Mouse (Mus musculus): ENCODE measurements around the gene Plk5. TPM values are rescaled to one million over a fixed set of nuclear protein-coding genes. Genes with fewer than 3 reads are reported as not detected.
"Not testable (repeated sequence)": the region's sequence is repeated elsewhere in the genome, so short reads cannot be mapped to it uniquely, and the experiment has no call there.

The Plk5 gene
- polyA plus RNA-seq, 1 experiment from 2014 or later, result not detected

GRCm38 (mm10) chr10:80343425-80343895 is 12.8 kb upstream of the Plk5 start:
- WGBS, result 37% methylated on average over 13 of the region's 13 CpGs
- H3K9me3 ChIP-seq (ENCODE audit: control insufficient read depth, low read length), result no peaks in the 10 kb centered on the region
- H3K27ac ChIP-seq (replicated peaks in 1 of 2; ENCODE audit: control insufficient read depth in 1 of 2, insufficient read depth in 1 of 2, low read depth in 2 of 2, low read length in 2 of 2), result no peak overlapping the region
- H3K36me3 ChIP-seq (ENCODE audit: control insufficient read depth, insufficient read depth, low read length), result no peaks in the 10 kb centered on the region
- H3K9ac ChIP-seq (ENCODE audit: low read length), result peak overlapping the region; percentile 27; the same call in 1 of the 2 replicates
- no peak; the same call in 1 of the 2 replicates for ATAC-seq (ENCODE audit: insufficient number of reproducible peaks, insufficient read depth, low FRiP score, low read depth)
- H3K4me2 ChIP-seq (ENCODE audit: low read length), result peak overlapping the region; percentile 59
- H3K4me3 ChIP-seq (ENCODE audit: control insufficient read depth in 1 of 2, insufficient read depth in 1 of 2, low read depth in 1 of 2, low read length in 2 of 2), result peak overlapping the region in 1 of 2 experiments; percentile 27; a peak in 2 of 4 replicates
- peaks cover 79% of the 10 kb centered on the region for H3K27me3 ChIP-seq (ENCODE audit: control insufficient read depth, insufficient read depth, low read length)
- H3K4me1 ChIP-seq (ENCODE audit: control insufficient read depth in 2 of 2, insufficient read depth in 2 of 2, low read length in 2 of 2), result peaks cover 13 to 47% of the 10 kb centered on the region in 2 experiments; a peak in 3 of 4 replicates

- Histone ChIP-seq H3K4me3 (ENCODE audit: control insufficient read depth in 1 of 2, insufficient read depth in 1 of 2, low read depth in 1 of 2, low read length in 2 of 2) (no peak overlapping the region), H3K4me1 (ENCODE audit: control insufficient read depth in 2 of 2, insufficient read depth in 2 of 2, low read length in 2 of 2) (peaks cover 18 to 54% of the 10 kb centered on the region in 2 experiments; a peak in 3 of 4 replicates), H3K9ac (ENCODE audit: low read length) (no peak overlapping the region), H3K9me3 (ENCODE audit: control insufficient read depth, low read length) (no peaks in the 10 kb centered on the region), H3K27me3 (ENCODE audit: control insufficient read depth, insufficient read depth, low read length) (peaks cover 87% of the 10 kb centered on the region), H3K36me3 (ENCODE audit: control insufficient read depth, insufficient read depth, low read length) (no peaks in the 10 kb centered on the region), H3K4me2 (ENCODE audit: low read length) (no peak overlapping the region), H3K27ac (replicated peaks in 1 of 2; ENCODE audit: control insufficient read depth in 1 of 2, insufficient read depth in 1 of 2, low read depth in 2 of 2, low read length in 2 of 2) (no peak overlapping the region)
- no peak for ATAC-seq (ENCODE audit: insufficient number of reproducible peaks, insufficient read depth, low FRiP score, low read depth)
- WGBS, result 22% methylated on average over 9 of the region's 9 CpGs
Observed at GRCm38 (mm10) chr10:80344131-80344661, 12.1 kb upstream of the Plk5 start.

GRCm38 (mm10) chr10:80345122-80345521 is 11.1 kb upstream of the Plk5 start:
- whole genome bisulfite sequencing, result 7% methylated on average over 16 of the region's 16 CpGs
- no peak for ATAC-seq (ENCODE audit: insufficient number of reproducible peaks, insufficient read depth, low FRiP score, low read depth)
- Histone ChIP-seq H3K27ac (replicated peaks in 1 of 2; ENCODE audit: control insufficient read depth in 1 of 2, insufficient read depth in 1 of 2, low read depth in 2 of 2, low read length in 2 of 2) (no peak overlapping the region), H3K4me2 (ENCODE audit: low read length) (no peak overlapping the region), H3K36me3 (ENCODE audit: control insufficient read depth, insufficient read depth, low read length) (no peaks in the 10 kb centered on the region), H3K4me3 (ENCODE audit: control insufficient read depth in 1 of 2, insufficient read depth in 1 of 2, low read depth in 1 of 2, low read length in 2 of 2) (no peak overlapping the region), H3K4me1 (ENCODE audit: control insufficient read depth in 2 of 2, insufficient read depth in 2 of 2, low read length in 2 of 2) (peaks cover 19 to 56% of the 10 kb centered on the region in 2 experiments; a peak in 3 of 4 replicates), H3K27me3 (ENCODE audit: control insufficient read depth, insufficient read depth, low read length) (peaks cover 93% of the 10 kb centered on the region), H3K9ac (ENCODE audit: low read length) (no peak overlapping the region; the same call in 1 of the 2 replicates), H3K9me3 (ENCODE audit: control insufficient read depth, low read length) (no peaks in the 10 kb centered on the region)

DNA sequence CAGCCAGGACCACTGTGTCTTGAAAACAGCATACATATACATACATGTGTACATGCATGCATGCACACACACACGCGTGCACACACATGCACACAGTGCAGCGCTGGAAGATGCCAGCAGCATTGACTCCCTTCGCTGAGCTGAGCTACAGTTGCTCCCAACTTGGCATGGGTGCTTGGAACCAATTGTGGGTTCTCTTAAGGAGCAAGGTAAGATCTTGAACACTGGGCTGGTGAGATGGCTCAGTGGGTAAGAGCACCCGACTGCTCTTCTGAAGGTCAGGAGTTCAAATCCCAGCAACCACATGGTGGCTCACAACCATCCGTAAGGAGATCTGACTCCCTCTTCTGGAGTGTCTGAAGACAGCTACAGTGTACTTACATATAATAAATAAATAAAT is 10.3 kb upstream of the Plk5 start:
- H3K27me3 ChIP-seq (ENCODE audit: control insufficient read depth, insufficient read depth, low read length), result peaks cover 91% of the 10 kb centered on the region
- H3K4me2 ChIP-seq (ENCODE audit: low read length); H3K36me3 ChIP-seq (ENCODE audit: control insufficient read depth, insufficient read depth, low read length); H3K9me3 ChIP-seq (ENCODE audit: control insufficient read depth, low read length); H3K9ac ChIP-seq (ENCODE audit: low read length); H3K4me3 ChIP-seq (ENCODE audit: control insufficient read depth in 1 of 2, insufficient read depth in 1 of 2, low read depth in 1 of 2, low read length in 2 of 2); H3K27ac ChIP-seq (replicated peaks in 1 of 2; ENCODE audit: control insufficient read depth in 1 of 2, insufficient read depth in 1 of 2, low read depth in 2 of 2, low read length in 2 of 2); ATAC-seq (ENCODE audit: insufficient number of reproducible peaks, insufficient read depth, low FRiP score, low read depth): not testable (repeated sequence)
- 91% methylated on average over 5 of the region's 6 CpGs for WGBS
- H3K4me1 ChIP-seq (ENCODE audit: control insufficient read depth in 2 of 2, insufficient read depth in 2 of 2, low read length in 2 of 2), result peaks cover 19 to 56% of the 10 kb centered on the region in 2 experiments; a peak in 3 of 4 replicates

DNA sequence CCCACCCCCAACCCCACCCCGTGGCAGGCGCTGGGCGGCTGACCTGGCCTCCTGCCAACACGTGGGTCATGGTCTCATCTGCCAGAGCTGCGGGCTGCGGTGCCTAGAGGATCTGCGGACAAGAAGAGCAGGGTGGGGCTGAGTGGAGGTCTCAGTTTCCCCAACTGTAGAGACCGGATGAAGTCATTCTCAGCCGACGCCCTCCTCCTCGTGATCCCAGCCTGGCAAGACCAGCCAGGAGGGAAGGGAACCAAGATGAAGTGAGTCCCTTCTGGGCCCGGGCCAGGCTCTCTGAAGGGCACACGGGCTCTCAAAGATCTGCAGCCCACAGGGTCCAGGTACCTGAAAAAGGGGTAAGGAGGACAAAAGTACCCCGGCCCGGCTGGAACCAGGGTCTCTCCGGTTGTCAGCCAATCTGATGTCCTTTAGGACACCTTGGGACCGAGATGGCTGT is 8.7 kb upstream of the Plk5 start:
- ATAC-seq (ENCODE audit: insufficient number of reproducible peaks, insufficient read depth, low FRiP score, low read depth), result no peak
- Histone ChIP-seq H3K4me3 (ENCODE audit: control insufficient read depth in 1 of 2, insufficient read depth in 1 of 2, low read depth in 1 of 2, low read length in 2 of 2) (peak overlapping the region; percentile 41 to 44), H3K27ac (replicated peaks in 1 of 2; ENCODE audit: control insufficient read depth in 1 of 2, insufficient read depth in 1 of 2, low read depth in 2 of 2, low read length in 2 of 2) (no peak overlapping the region), H3K9me3 (ENCODE audit: control insufficient read depth, low read length) (no peaks in the 10 kb centered on the region), H3K4me1 (ENCODE audit: control insufficient read depth in 2 of 2, insufficient read depth in 2 of 2, low read length in 2 of 2) (peaks cover 17 to 50% of the 10 kb centered on the region in 2 experiments; a peak in 3 of 4 replicates), H3K9ac (ENCODE audit: low read length) (peak overlapping the region; percentile 73), H3K27me3 (ENCODE audit: control insufficient read depth, insufficient read depth, low read length) (peaks cover 88% of the 10 kb centered on the region), H3K36me3 (ENCODE audit: control insufficient read depth, insufficient read depth, low read length) (no peaks in the 10 kb centered on the region), H3K4me2 (ENCODE audit: low read length) (peak overlapping the region; percentile 72)
- WGBS, result 10% methylated on average over 17 of the region's 17 CpGs

DNA sequence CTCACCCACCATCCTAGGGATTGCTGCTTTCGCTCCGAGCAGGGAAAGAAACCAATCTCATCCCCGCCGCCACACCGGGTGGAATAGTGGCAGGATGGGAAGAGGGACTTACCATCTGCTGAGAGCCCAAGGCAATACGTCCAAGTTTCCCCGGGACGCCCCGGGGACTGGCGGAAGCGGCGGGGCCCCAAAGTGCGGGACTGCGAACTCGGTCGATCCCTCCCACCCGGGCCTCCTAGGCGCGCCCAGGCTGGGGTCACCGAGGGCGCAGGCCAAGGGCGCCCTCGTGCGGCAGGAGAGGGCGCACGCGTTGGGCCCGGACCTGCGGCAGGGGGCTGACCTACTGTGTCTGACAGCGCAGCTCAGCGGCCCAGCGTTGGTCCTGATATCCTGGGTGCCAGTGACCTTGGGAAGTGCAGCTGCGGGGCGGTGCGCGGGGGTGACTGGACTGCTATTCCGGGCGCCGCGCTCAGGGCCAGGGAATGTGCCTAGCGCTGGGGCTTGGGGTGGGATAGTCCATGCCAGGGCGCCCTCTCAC is 7.9 kb upstream of the Plk5 start, which contains the start of gene Adamtsl5:
Adamtsl5 (minus strand) TSS at position 169 of the 538 bp plus-strand sequence.
- H3K9ac ChIP-seq (ENCODE audit: low read length), result peak within 1 kb of the TSS; percentile 73
- no peaks in the 10 kb centered on the region for H3K9me3 ChIP-seq (ENCODE audit: control insufficient read depth, low read length)
- H3K4me1 ChIP-seq (ENCODE audit: control insufficient read depth in 2 of 2, insufficient read depth in 2 of 2, low read length in 2 of 2), result peaks cover 14 to 42% of the 10 kb centered on the region in 2 experiments; a peak in 3 of 4 replicates
- H3K36me3 ChIP-seq (ENCODE audit: control insufficient read depth, insufficient read depth, low read length), result no peaks in the 10 kb centered on the region
- under 1% methylated on average over 42 of the region's 42 CpGs for WGBS
- peak within 1 kb of the TSS; percentile 72 for H3K4me2 ChIP-seq (ENCODE audit: low read length)
- peaks cover 84% of the 10 kb centered on the region for H3K27me3 ChIP-seq (ENCODE audit: control insufficient read depth, insufficient read depth, low read length)
- H3K27ac ChIP-seq (replicated peaks in 1 of 2; ENCODE audit: control insufficient read depth in 1 of 2, insufficient read depth in 1 of 2, low read depth in 2 of 2, low read length in 2 of 2), result 0 out of 4 replicates have a peak within 1 kb of the TSS, but pooled peaks of 1 of the 2 experiments have one; percentile 19
- ATAC-seq (ENCODE audit: insufficient number of reproducible peaks, insufficient read depth, low FRiP score, low read depth), result peak; percentile 41
- peak within 1 kb of the TSS; percentile 41 to 44 for H3K4me3 ChIP-seq (ENCODE audit: control insufficient read depth in 1 of 2, insufficient read depth in 1 of 2, low read depth in 1 of 2, low read length in 2 of 2)

DNA sequence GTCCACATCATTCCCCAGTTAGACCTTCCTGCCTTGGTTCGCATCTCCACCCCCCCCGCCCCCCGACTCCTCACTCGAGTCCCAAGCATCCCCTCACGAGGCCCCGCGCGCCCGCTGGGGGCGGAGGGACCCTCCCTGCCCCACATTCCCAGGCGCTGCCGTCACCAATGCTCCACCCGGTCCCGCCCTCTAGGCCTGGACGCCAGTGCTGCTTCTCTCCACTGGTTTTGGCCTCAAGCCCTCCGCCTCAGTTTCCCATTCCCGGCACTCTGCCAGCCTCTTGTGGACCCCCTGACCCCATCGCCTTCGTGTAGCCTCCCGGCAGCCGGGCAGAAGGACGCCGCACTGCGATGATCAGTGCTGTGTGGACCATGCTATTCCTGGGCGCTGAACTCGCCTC is 7.3 kb upstream of the Plk5 start:
- Histone ChIP-seq H3K4me3 (ENCODE audit: control insufficient read depth in 1 of 2, insufficient read depth in 1 of 2, low read depth in 1 of 2, low read length in 2 of 2) (peak overlapping the region; percentile 41 to 44; a peak in 3 of 4 replicates), H3K4me2 (ENCODE audit: low read length) (peak overlapping the region; percentile 72), H3K27ac (replicated peaks in 1 of 2; ENCODE audit: control insufficient read depth in 1 of 2, insufficient read depth in 1 of 2, low read depth in 2 of 2, low read length in 2 of 2) (0 out of 4 replicates have a peak overlapping the region, but pooled peaks of 1 of the 2 experiments have one; percentile 19), H3K27me3 (ENCODE audit: control insufficient read depth, insufficient read depth, low read length) (peaks cover 84% of the 10 kb centered on the region), H3K9ac (ENCODE audit: low read length) (peak overlapping the region; percentile 73; the same call in 1 of the 2 replicates), H3K9me3 (ENCODE audit: control insufficient read depth, low read length) (no peaks in the 10 kb centered on the region), H3K36me3 (ENCODE audit: control insufficient read depth, insufficient read depth, low read length) (no peaks in the 10 kb centered on the region), H3K4me1 (ENCODE audit: control insufficient read depth in 2 of 2, insufficient read depth in 2 of 2, low read length in 2 of 2) (peaks cover 12 to 37% of the 10 kb centered on the region in 2 experiments; a peak in 3 of 4 replicates)
- ATAC-seq (ENCODE audit: insufficient number of reproducible peaks, insufficient read depth, low FRiP score, low read depth), result no peak
- 15% methylated on average over 26 of the region's 26 CpGs for WGBS
